ENCODE assay signal across 24 mouse cellular contexts in genomic region chr6:65743871-65744202, GRCm38 (mm10).
"Had no signal": no experiment of that assay in that cellular context is flagged by ENCODE, and none has a peak within 500 bp of the region (broad histone marks: within the 10 kb centered on the region; RNA-seq: fewer than 3 reads in every experiment).

No protein-coding gene starts in this region.

- H3K9me3 ChIP-seq: limb, embryonic 10.5 days; limb, embryonic 13.5 days; liver, embryonic 12.5 days; liver, embryonic 15.5 days; lung, embryonic 15.5 days; megakaryocyte, embryonic 14.5 days; midbrain, embryonic 15.5 days had no signal

- H3K4me2 ChIP-seq: limb, embryonic 13.5 days; liver, embryonic 12.5 days; liver, embryonic 15.5 days; lung, embryonic 15.5 days; midbrain, embryonic 15.5 days; neural tube, embryonic 12.5 days had no signal

- ATAC-seq: intestine, postnatal 0 days; liver, embryonic 12.5 days; midbrain, embryonic 15.5 days had no signal

- H3K4me3 ChIP-seq: layer of hippocampus, adult 2 months; limb, embryonic 10.5 days; limb, embryonic 13.5 days; liver, embryonic 12.5 days; liver, embryonic 15.5 days; lung, embryonic 15.5 days; megakaryocyte, embryonic 14.5 days; midbrain, embryonic 15.5 days; myocyte; neural tube, embryonic 12.5 days had no signal

- H3K9ac ChIP-seq: limb, embryonic 13.5 days; liver, embryonic 12.5 days; liver, embryonic 15.5 days; lung, embryonic 15.5 days; midbrain, embryonic 15.5 days; neural tube, embryonic 12.5 days had no signal

- H3K27me3 ChIP-seq: limb, embryonic 13.5 days; liver, embryonic 12.5 days; liver, embryonic 15.5 days; lung, embryonic 15.5 days; megakaryocyte, embryonic 14.5 days; midbrain, embryonic 15.5 days; neural tube, embryonic 12.5 days had no signal

- H3K36me3 ChIP-seq: limb, embryonic 10.5 days; limb, embryonic 13.5 days; liver, embryonic 12.5 days; liver, embryonic 15.5 days; lung, embryonic 15.5 days; midbrain, embryonic 15.5 days; neural tube, embryonic 12.5 days had no signal

- DNase-seq: kidney, adult 2 months; kidney, postnatal 25 days; layer of hippocampus, adult 9-11 months; liver; lung, adult 18-20 months; lung, postnatal 10 days; lung, postnatal 36 days; retina, postnatal 1 day; right cerebral cortex, postnatal 25 days; spleen, adult 18-20 months; thymus, adult 18-20 months; thymus, postnatal 36 days had no signal

- H3K27ac ChIP-seq: kidney, postnatal 0 days; layer of hippocampus, adult 2 months; limb, embryonic 10.5 days; limb, embryonic 13.5 days; liver, embryonic 12.5 days; liver, embryonic 15.5 days; lung, embryonic 15.5 days; midbrain, embryonic 15.5 days; neural tube, embryonic 12.5 days had no signal

- H3K4me1 ChIP-seq: limb, embryonic 13.5 days; liver, embryonic 12.5 days; liver, embryonic 15.5 days; lung, embryonic 15.5 days; midbrain, embryonic 15.5 days; neural tube, embryonic 12.5 days had no signal
